Mouse (Mus musculus): ENCODE measurements around the gene C530025M09Rik.

The C530025M09Rik gene

GRCm38 (mm10) chr2:149830536-149831458 lies at the start of gene C530025M09Rik:
Gene C530025M09Rik (minus strand): TSS chr2:149831213.
- DNase-seq (ENCODE audit: extremely low read depth, insufficient read length, low spot score), result no peak

- DNase-seq (ENCODE audit: extremely low read depth, insufficient read length, low spot score), result no peak
Observed at GRCm38 (mm10) chr2:149877954-149878353, 46.9 kb upstream of the C530025M09Rik start.

DNA sequence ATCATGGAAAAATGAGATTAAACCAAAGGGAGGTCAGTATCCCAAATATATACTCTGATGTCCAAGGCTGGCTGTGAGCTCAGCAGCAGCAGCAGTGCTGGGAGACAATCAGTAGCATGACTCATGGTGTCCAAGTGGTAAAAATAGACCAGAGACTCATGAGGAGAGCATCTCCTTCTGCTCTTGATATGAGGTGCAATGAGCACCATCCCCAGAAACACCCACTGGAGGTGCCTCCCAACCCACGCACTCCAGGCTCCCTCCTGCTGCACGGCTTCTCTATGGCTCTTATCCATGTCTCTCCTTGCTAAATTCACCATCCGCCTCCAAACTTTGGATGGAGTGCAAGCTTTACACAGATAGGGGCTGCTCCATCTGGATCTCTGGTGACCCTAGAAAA lies 42.3 kb upstream of the C530025M09Rik start:
- DNase-seq (ENCODE audit: extremely low read depth, insufficient read length, low spot score), result no peak

DNA sequence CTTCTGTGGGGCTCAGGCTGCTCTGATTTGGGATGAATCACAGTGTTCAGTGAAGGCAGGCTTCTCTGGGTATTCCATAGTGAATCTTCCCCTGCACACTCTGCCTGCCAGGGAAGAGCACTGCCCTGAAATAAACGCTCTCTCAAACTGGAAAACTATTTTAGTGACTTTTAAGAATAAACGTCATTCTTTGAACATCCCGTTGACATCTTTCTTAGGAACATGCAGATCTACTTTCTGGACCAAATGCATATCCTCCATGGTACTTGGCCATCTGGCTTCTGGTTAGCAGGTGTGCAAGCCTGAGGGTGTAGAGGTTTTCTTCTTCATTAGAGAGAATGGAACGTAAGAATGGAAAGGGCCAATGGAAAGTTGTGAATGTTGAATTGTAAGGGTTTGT lies 41.5 kb upstream of the C530025M09Rik start:
- DNase-seq (ENCODE audit: extremely low read depth, insufficient read length, low spot score), result no peak

- DNase-seq (ENCODE audit: extremely low read depth, insufficient read length, low spot score), result no peak
Observed at GRCm38 (mm10) chr2:149870496-149870895, 39.5 kb upstream of the C530025M09Rik start.

DNA sequence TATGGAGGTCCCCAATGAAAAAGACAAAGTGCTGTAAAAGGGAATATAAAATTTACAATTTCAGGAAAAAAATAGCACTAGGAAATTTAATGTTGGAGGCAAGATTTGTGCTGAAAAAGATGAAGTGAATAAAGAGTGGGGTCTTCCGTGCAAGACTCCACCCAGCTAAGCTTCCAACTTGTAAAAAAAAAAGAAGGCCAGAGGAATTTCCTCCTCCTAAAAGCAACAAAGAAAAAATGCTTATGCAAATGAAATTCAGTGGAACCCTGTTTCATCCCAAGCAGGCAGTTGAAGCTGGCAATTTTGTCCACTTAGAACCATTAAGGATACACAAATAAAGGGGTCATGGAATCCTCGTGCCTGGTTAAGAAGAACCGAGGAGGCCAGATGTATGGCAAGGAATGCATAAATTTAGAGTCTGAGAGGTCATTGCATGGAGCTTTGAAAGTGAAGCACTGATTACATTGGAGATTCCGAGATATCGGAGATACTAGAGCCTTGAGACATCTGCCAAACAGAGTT lies 35.0 kb upstream of the C530025M09Rik start:
- DNase-seq (ENCODE audit: extremely low read depth, insufficient read length, low spot score), result no peak

GRCm38 (mm10) chr2:149861002-149861401 lies 30.0 kb upstream of the C530025M09Rik start:
- DNase-seq (ENCODE audit: extremely low read depth, insufficient read length, low spot score), result no peak

GRCm38 (mm10) chr2:149848778-149849177 lies 17.8 kb upstream of the C530025M09Rik start:
- DNase-seq (ENCODE audit: extremely low read depth, insufficient read length, low spot score), result no peak

DNA sequence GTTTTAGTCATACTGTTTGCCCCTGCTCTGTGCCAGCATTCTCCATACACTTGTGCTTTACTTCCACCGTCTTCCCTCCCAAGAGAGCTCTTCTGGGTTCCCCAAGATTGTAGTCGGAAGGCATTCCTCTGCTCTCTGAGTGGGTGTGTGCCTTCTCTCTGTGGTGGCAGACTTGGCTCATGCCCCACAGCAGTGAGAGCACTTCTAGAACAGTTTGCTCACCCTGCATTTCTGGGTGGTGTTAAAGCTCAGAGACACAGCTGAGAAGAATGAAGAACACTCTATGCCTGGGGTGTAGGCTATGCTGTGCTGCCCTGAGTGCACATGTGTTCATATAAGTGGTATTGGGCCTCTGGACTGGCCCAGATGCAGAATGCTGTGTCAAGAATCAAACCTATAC lies 13.6 kb upstream of the C530025M09Rik start:
- DNase-seq (ENCODE audit: extremely low read depth, insufficient read length, low spot score), result no peak

DNA sequence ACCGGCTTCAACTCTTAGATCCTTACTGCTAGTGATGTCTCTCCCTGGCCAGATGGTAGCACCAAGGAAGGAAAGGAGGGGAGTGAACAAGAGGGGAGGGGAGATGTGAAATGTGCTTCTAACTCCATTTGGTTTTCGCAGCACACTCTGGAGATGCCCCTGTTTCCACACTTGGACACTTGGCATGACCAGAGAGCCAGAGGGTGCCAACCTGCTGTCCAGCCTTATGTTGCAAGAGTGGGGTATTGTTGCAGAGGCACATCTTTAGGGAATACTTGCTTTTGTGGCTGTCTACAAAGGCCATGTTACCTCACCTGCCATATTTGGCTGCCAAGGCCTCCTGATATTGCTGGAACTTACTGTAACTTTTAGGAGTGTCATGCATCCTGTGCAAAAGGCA lies 8.7 kb upstream of the C530025M09Rik start:
- no peak for DNase-seq (ENCODE audit: extremely low read depth, insufficient read length, low spot score)

GRCm38 (mm10) chr2:149836471-149837135 lies 5.6 kb upstream of the C530025M09Rik start:
- DNase-seq (ENCODE audit: extremely low read depth, insufficient read length, low spot score), result no peak

- DNase-seq (ENCODE audit: extremely low read depth, insufficient read length, low spot score), result no peak
Observed at GRCm38 (mm10) chr2:149835091-149835490, 4.1 kb upstream of the C530025M09Rik start.

DNA sequence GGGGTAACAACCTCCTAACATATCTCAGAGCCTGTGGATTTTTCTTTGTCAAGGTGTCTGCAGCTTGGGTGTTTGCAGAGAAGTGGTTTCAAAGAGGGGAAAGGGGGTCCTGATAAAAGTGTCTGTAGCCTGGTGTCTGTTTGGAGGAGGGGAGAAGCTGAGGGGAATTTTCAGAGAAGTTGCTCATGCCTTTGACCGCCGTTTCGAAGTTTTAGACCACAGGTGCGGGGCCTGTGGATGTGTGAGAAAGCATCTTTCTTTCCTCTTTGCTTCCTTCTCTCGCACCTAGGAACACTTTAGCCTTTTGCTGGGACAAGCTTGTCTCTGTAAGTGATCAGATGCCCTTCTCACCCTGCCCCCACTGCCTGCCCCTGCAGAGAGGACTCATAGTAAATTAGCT lies 1.3 kb upstream of the C530025M09Rik start:
- DNase-seq (ENCODE audit: extremely low read depth, insufficient read length, low spot score), result no peak

DNA sequence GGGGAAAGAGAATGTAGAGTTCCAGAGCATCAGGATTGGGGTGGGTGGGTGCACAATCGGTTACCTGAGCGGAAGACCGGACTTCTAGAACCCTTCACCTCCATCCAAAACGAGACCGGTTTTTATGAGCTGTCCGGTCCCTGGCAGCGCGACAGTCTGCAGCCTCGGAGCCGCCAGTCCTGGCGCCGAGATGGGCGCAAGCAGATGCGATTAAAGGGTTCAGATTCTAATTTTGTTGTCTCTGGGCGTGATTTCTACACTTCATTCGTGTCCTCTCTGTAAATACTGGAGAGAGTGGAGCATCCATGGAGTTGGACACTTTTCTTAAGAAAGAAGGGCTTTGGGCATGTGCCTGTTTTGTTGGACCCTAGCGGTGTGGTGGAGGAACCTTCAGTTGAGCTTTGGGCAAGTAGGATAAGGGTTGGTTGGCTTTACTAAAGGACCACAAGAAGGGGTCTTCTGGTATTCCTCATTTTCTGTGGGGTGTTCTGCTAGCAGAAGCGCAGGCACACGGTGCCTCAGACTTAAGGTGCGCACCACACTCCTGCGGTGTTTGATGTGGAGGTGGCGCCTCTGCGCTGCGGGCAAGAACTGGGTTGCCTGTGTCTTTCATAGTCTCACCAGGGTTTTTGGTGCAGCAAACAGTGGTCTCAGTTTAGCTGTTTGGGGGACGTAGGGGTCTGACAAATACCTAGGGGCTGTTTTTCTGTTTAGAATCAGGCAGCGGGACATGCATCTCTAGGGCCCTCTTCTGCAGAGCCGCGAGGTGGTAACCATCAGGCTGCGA lies 639 bp upstream of the C530025M09Rik start:
- DNase-seq (ENCODE audit: extremely low read depth, insufficient read length, low spot score), result no peak

DNA sequence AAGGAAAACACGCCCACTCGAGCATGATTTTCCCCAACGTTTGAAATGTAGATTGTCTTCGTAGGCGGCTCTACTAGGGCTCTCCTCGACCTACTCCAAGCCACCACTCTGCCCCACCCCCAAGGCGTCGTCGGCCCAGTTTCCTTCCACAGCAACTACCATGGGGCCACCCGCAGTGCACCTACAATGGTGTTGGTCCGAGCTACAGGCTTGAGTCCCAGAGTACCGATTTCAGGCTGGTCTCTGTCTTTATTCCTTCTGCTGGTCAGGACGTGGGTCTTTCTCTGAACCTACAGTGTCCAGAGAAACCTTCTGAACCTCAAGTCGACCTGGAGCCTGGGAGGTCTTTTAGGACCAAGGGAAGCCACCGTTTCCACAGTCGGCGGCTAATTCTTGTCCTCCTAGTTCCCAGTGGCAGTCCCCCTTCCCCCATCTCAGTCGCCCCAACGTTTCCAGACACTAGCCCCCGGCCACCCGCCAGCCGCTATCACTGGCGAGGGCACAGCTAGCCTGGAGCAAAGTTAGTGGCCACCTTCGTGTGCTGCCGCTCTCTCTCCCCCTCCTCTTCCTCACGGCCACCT lies 968 bp downstream of the C530025M09Rik start:
- DNase-seq (ENCODE audit: extremely low read depth, insufficient read length, low spot score), result no peak

GRCm38 (mm10) chr2:149828911-149829310 lies 2.1 kb downstream of the C530025M09Rik start, which contains the start of gene Syndig1:
Gene Syndig1 (plus strand): TSS chr2:149829211.
- DNase-seq (ENCODE audit: extremely low read depth, insufficient read length, low spot score), result no peak

GRCm38 (mm10) chr2:149820201-149820600 lies 10.8 kb downstream of the C530025M09Rik start:
- DNase-seq (ENCODE audit: extremely low read depth, insufficient read length, low spot score), result no peak

DNA sequence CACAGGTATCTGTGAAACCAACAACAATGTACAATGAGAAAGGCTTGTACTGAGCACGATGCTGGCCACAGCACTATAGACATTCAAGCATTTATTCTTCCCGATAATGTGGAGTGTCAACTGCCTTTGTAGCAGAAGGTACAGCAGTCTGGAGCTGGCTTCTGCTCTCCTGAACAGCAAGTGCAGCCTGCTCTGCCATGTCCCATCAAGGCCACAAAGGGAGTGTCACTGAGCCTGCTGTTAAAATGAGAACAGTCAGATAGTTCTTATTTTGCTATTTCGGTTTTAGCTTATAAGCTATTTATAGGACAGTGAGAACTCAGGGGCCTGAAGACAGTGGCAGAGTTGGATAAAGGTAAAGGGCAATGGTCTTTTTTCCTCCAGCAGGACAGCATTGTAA lies 11.3 kb downstream of the C530025M09Rik start:
- no peak for DNase-seq (ENCODE audit: extremely low read depth, insufficient read length, low spot score)

DNA sequence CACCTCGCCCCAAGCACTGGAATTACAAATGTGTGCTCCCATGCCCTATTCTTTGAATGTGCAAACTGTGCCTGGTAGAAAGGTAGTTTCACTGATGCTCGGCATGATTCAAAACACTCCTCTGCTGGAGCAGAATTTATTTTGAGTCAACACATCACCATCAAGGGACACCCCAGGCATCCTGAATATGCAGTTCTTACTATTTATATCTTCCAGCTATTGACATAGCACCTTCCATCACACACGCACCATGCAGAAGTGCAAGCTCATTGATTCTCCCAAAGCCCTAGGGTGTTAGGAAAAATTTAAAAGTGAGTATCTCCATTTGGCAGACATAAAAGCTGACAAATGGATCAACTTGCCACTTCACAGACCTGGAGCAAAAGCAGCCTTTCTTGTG lies 12.6 kb downstream of the C530025M09Rik start:
- DNase-seq (ENCODE audit: extremely low read depth, insufficient read length, low spot score), result no peak

- DNase-seq (ENCODE audit: extremely low read depth, insufficient read length, low spot score), result no peak
Observed at GRCm38 (mm10) chr2:149812899-149813298, 18.1 kb downstream of the C530025M09Rik start.

All from 3134 (cell line).